Mouse (Mus musculus): ENCODE results near the gene Frmd8. TPM values are rescaled to one million over a fixed set of nuclear protein-coding genes. Genes with fewer than 3 reads are reported as not detected.

Frmd8 gene
- polyA plus RNA-seq (2012): 27.8 and 28.3 TPM in 2 replicates

DNA sequence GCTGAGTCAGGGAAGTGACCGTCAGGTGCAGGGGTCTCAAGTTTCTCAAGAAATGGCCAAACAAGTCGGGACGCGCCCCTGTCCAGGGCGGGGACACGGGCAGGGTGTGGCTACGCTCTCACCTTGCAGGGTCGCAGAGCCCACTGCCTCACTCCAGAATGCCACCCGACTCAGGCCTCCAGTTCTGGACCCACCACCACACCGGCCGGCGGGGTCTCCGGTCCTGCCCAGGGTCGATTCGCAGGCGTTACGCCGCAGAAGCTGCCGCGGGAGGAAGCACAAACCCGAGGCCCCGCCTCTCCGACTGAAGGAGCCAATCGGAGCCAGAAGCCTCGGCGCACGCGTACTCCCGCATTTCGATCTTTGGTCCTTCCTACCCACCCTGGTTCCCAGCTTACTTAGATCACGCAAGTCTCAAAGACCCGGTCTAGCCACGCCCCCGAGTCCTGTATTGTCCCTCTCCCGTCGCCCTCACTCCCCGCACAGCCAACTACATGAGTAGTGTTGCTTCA, at the start of gene Frmd8:
Gene Frmd8, minus strand, starts transcription at position 306 of the 512 bp plus-strand sequence.

DNA sequence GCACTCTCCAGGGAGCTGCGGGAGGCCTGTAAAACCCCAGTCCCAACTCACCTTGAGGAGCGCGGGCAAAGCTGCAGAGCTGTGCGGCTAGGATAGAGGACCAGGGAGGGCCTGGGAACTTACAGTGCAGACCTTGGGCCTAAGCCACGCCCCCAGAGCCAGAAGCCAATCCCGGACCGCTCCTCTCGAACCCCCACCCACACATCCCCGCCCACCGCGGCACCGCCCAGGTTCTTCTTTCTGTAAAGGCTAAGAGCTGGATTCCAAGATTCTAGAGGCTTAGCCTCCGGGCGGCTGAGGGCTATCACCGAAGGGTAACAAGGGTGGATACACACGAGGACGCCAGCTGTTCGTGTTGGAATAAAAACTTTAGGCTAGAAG, 49.6 kb upstream of the Frmd8 start, which contains the start of gene Cdc42ep2:
Gene Cdc42ep2, minus strand, starts transcription at position 104 of the 381 bp plus-strand sequence.

DNA sequence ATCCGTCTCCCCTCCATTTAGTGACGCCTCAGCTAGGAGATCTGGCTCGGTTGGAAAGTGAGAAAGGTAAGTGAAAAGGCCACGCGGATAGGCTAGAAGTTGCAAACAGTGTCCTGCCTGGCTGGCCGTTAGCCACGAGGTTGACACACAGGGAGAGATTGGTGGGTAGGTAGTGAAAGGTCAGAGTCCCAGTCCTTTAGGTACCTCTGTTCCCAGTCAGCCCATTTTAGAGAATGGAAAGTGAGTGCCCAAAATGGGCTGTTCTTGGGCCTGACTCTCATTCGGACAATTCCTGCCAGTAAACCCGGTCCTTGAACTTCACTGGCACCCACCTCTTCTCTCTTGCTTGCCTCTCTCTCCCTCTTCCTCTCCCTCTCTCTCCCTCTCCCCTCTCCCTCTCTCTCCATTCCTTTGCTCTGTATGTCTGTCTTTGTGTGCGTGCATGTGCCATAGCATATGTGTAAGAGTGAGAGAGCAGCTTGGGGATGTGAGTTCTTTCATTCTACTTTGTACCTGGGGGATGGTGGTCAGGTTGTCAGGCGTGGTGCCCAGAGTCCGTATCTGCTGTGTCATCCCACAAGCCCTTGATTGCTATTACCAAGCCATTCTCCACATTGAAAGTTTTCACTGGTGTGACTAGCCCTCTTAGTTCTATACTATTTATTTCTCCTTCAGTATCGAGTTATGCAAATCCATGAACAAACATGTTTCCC, 38.1 kb upstream of the Frmd8 start, which contains the start of gene Dpf2:
Gene Dpf2, minus strand, starts transcription at position 4 of the 713 bp plus-strand sequence.

DNA sequence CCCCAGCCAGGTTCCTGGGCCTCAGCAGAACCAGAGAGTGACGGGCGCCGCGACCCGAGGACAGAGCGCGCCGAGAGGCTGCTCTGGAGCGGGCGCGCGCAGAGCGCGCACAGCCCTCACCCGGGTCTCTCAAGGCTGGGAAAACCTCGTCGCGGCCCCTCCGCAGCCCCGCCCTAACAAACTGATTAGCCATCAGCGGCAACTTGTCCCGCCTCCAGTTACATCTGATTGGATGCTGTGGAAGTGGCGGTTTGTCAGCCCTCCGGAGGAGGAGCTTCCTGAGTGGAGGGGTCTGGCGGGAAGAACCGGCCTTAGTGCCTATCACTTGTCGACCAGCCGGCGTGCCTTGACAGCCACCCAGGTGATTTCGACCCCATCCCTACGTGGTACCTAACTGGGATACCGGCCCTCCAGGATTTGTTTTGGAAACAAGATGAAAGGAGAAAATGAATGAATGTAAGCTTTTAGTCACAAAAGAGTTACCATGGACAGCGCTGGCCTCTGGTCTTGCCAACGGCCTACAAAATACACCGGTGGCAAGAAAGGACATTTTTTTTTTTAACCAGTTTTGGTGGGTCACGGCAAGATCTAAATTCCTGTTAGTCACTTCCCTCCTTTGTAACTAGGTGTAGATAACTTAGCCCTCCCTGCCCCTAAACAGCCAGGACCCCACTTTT, 19.1 kb upstream of the Frmd8 start, which contains the start of gene Tigd3:
Gene Tigd3, minus strand, starts transcription at position 148 of the 677 bp plus-strand sequence.

DNA sequence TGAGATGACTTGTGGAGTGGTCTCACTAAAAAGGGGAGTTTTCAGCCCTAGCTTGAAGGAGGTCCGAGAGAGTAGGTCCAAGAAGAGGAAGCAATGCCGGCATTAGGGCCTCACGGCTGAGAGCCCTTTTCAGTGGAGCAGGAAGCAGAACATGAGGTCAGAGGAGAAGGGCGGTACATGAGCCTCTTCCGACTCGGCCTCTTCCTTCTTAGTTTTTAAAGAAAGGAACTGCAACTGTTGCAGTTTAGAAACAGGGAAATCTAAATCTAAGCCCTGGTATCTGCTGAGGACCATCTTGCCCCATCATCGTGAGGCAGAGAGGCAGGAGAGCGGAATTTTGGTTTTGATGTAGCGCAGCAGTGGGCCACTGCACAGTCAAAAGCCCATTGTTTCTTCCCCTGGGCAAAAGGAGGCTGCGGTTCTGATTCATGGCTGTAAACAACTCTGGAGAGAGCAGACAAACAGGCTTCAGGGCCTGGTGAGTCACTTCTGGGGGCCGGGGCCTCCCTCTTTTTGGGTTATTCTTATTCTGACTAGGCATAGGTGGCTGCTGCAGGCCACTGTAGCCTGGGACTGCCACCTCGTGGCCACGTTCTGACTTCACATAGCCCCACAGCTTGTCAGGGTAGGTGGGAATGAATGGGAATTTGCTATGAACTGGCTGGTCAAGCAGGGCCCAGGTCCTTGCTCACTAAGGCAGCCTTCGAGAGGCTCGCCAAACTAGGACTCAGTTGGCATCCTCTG, 2.7 kb upstream of the Frmd8 start, which contains the start of gene Slc25a45:
Gene Slc25a45, plus strand, starts transcription at position 191 of the 744 bp plus-strand sequence.

Other genes starting within 250 kb of the Frmd8 start
- gene Rela, start 237.8 kb downstream of the Frmd8 start, polyA plus RNA-seq (2012): 186 and 217 TPM in 2 replicates
- gene Sipa1, start 211.6 kb downstream of the Frmd8 start, polyA plus RNA-seq (2012): 234 and 255 TPM in 2 replicates
- gene Map3k11, start 186.5 kb downstream of the Frmd8 start, polyA plus RNA-seq (2012): 229 and 246 TPM in 2 replicates
- 233 and 270 TPM in 2 replicates for gene Pcnx3, start 186.4 kb downstream of the Frmd8 start, polyA plus RNA-seq (2012)
- gene Kcnk7, start 170.9 kb downstream of the Frmd8 start, polyA plus RNA-seq (2012): 0.37 and 0.54 TPM in 2 replicates
- 87.7 and 93.6 TPM in 2 replicates for gene Ehbp1l1, start 149.0 kb downstream of the Frmd8 start, polyA plus RNA-seq (2012)
- 138 and 143 TPM in 2 replicates for gene Fam89b, start 145.6 kb downstream of the Frmd8 start, polyA plus RNA-seq (2012)
- gene Ltbp3, start 134.4 kb downstream of the Frmd8 start, polyA plus RNA-seq (2012): 47.2 and 67.1 TPM in 2 replicates
- gene Scyl1, start 103.9 kb downstream of the Frmd8 start, polyA plus RNA-seq (2012): 78.1 and 93.1 TPM in 2 replicates
- 8.4 and 9.5 TPM in 2 replicates for gene Slc25a45, start 2.5 kb upstream of the Frmd8 start, polyA plus RNA-seq (2012)
- 0.84 and 1.3 TPM in 2 replicates for gene Tigd3, start 18.9 kb upstream of the Frmd8 start, polyA plus RNA-seq (2012)
- gene Dpf2, start 37.7 kb upstream of the Frmd8 start, polyA plus RNA-seq (2012): 48.2 and 61.9 TPM in 2 replicates
- gene Cdc42ep2, start 49.5 kb upstream of the Frmd8 start, polyA plus RNA-seq (2012): 0.10 and 0.20 TPM in 2 replicates
- gene Pola2, start 88.9 kb upstream of the Frmd8 start, polyA plus RNA-seq (2012): 41.2 and 48.3 TPM in 2 replicates
- not detected in 2 replicates for gene Slc22a20, start 110.9 kb upstream of the Frmd8 start, polyA plus RNA-seq (2012)
- gene Capn1, start 140.6 kb upstream of the Frmd8 start, polyA plus RNA-seq (2012): 105 and 106 TPM in 2 replicates
- gene Syvn1, start 171.3 kb upstream of the Frmd8 start, polyA plus RNA-seq (2012): 167 and 179 TPM in 2 replicates
- gene Mrpl49, start 182.5 kb upstream of the Frmd8 start, polyA plus RNA-seq (2012): 22.3 and 22.4 TPM in 2 replicates
- gene Fau, start 182.6 kb upstream of the Frmd8 start, polyA plus RNA-seq (2012): 4,552 and 5,111 TPM in 2 replicates
- 62.2 and 69.2 TPM in 2 replicates for gene Znhit2, start 185.9 kb upstream of the Frmd8 start, polyA plus RNA-seq (2012)
- 10.4 and 10.7 TPM in 2 replicates for gene Tm7sf2, start 193.1 kb upstream of the Frmd8 start, polyA plus RNA-seq (2012)
- 42.3 and 58.6 TPM in 2 replicates for gene Vps51, start 202.0 kb upstream of the Frmd8 start, polyA plus RNA-seq (2012)
- gene Tmem262, start 204.8 kb upstream of the Frmd8 start, polyA plus RNA-seq (2012): not detected in 2 replicates
- 0.47 and 1.4 TPM in 2 replicates for gene Gm28374, start 207.0 kb upstream of the Frmd8 start, polyA plus RNA-seq (2012)
- gene Zfpl1, start 209.7 kb upstream of the Frmd8 start, polyA plus RNA-seq (2012): 69.2 and 77.1 TPM in 2 replicates
- gene Cdca5, start 209.7 kb upstream of the Frmd8 start, polyA plus RNA-seq (2012): 10.9 and 13.6 TPM in 2 replicates
- 2.3 and 3.3 TPM in 2 replicates for gene AC131692.1, start 219.1 kb upstream of the Frmd8 start, polyA plus RNA-seq (2012)
- gene Naaladl1, start 230.5 kb upstream of the Frmd8 start, polyA plus RNA-seq (2012): 0.07 and 0.37 TPM in 2 replicates
- 57.7 and 61.3 TPM in 2 replicates for gene Sac3d1, start 243.4 kb upstream of the Frmd8 start, polyA plus RNA-seq (2012)

Data from megakaryocyte-erythroid progenitor cell, adult 5 weeks (primary cell).